Mouse (Mus musculus): ENCODE measurements around the gene Dhx40.

GRCm38 (mm10) chr11:86810572-86811325, 3.2 kb upstream of the Dhx40 start:
- TF ChIP-seq CTCF (IDR thresholded peaks at IDR 0.05; ENCODE audit: low read depth, low read length) (no peak), POLR2AphosphoS5 (IDR thresholded peaks at IDR 0.05; ENCODE audit: insufficient replicate concordance, low read depth, low read length) (no peak), GATA1 (IDR thresholded peaks at IDR 0.05; ENCODE audit: borderline replicate concordance, low read length) (no peak), TAL1 (conservative IDR thresholded peaks at IDR 0.05; ENCODE audit: low read depth, low read length) (no peak)

Measured in G1E (cell line).